Mouse (Mus musculus) spleen, embryonic (tissue): Measurements from ENCODE around the gene Tom1l2.

Experiments
- CTCF ChIA-PET: fragments of 350-600 bp; sonication (Branson Sonifier 250); formaldehyde crosslinking; loops from one replicate; lab custom pipeline; 2022; lab: Charles Lee

Tom1l2 gene

GRCm38 (mm10) chr11:60346537-60346936 is 6.2 kb downstream of the Tom1l2 start:
- CTCF ChIA-PET, result no interaction called here

- CTCF ChIA-PET, result interaction anchor here (0.6 kb wide), 1 partner anchor 232 kb away, joined by 6 read pairs; no protein-coding TSS in a partner anchor
These were observed 6.8 kb downstream of the Tom1l2 start for GRCm38 (mm10) chr11:60345868-60346267.

GRCm38 (mm10) chr11:60339361-60339760 is 13.3 kb downstream of the Tom1l2 start:
- CTCF ChIA-PET, result interaction anchor here (0.7 kb wide), 1 partner anchor 71 kb away, joined by 4 read pairs; no protein-coding TSS in a partner anchor

GRCm38 (mm10) chr11:60338291-60338690 is 14.4 kb downstream of the Tom1l2 start:
- CTCF ChIA-PET, result no interaction called here

GRCm38 (mm10) chr11:60335771-60336170 is 16.9 kb downstream of the Tom1l2 start:
- CTCF ChIA-PET, result no interaction called here

- CTCF ChIA-PET, result no interaction called here
These were observed 18.6 kb downstream of the Tom1l2 start for GRCm38 (mm10) chr11:60334124-60334523.

- CTCF ChIA-PET, result no interaction called here
These were observed 19.2 kb downstream of the Tom1l2 start for GRCm38 (mm10) chr11:60333461-60333860.

- CTCF ChIA-PET, result no interaction called here
These were observed 22.2 kb downstream of the Tom1l2 start for GRCm38 (mm10) chr11:60330551-60330950.

- CTCF ChIA-PET, result no interaction called here
These were observed 29.0 kb downstream of the Tom1l2 start for GRCm38 (mm10) chr11:60323731-60324130.

- CTCF ChIA-PET, result no interaction called here
These were observed 31.3 kb downstream of the Tom1l2 start for GRCm38 (mm10) chr11:60321438-60321837.

- CTCF ChIA-PET, result no interaction called here
These were observed 32.2 kb downstream of the Tom1l2 start for GRCm38 (mm10) chr11:60320426-60321037.

GRCm38 (mm10) chr11:60319257-60320066 is 33.2 kb downstream of the Tom1l2 start:
- CTCF ChIA-PET, result no interaction called here

- CTCF ChIA-PET, result no interaction called here
These were observed 34.0 kb downstream of the Tom1l2 start for GRCm38 (mm10) chr11:60318716-60319115.

GRCm38 (mm10) chr11:60317376-60318102 is 35.2 kb downstream of the Tom1l2 start:
- CTCF ChIA-PET, result no interaction called here

- CTCF ChIA-PET, result no interaction called here
These were observed 35.8 kb downstream of the Tom1l2 start for GRCm38 (mm10) chr11:60316883-60317282.

GRCm38 (mm10) chr11:60316250-60316649 is 36.5 kb downstream of the Tom1l2 start:
- CTCF ChIA-PET, result no interaction called here

- CTCF ChIA-PET, result no interaction called here
These were observed 41.5 kb downstream of the Tom1l2 start for GRCm38 (mm10) chr11:60311025-60311854.

- CTCF ChIA-PET, result no interaction called here
These were observed 42.8 kb downstream of the Tom1l2 start for GRCm38 (mm10) chr11:60309875-60310274.

- CTCF ChIA-PET, result interaction anchor here (0.6 to 0.7 kb wide), 2 partner anchors 112 to 1076 kb away, joined by 6 to 9 read pairs; no protein-coding TSS in a partner anchor
These were observed 44.1 kb downstream of the Tom1l2 start for GRCm38 (mm10) chr11:60308506-60309116.

GRCm38 (mm10) chr11:60308061-60308460 is 44.6 kb downstream of the Tom1l2 start:
- CTCF ChIA-PET, result interaction anchor here (0.6 to 0.7 kb wide), 2 partner anchors 111 to 1075 kb away, joined by 6 to 9 read pairs; no protein-coding TSS in a partner anchor

GRCm38 (mm10) chr11:60307375-60307825 is 45.3 kb downstream of the Tom1l2 start:
- CTCF ChIA-PET, result no interaction called here
